Mouse (Mus musculus) liver, adult 2 months (tissue): ENCODE measurements around the gene Dync2h1.

Source experiments
- CTCF ChIP-seq: fragments of 200-500 bp; IDR thresholded peaks from 2 replicates; pipeline ENCODE4 v1.5.1; 2011; ENCODE audit warnings: low read depth, low read length, control low read depth
- POLR2A ChIP-seq: fragments of 200-500 bp; IDR thresholded peaks from 2 replicates; pipeline ENCODE4 v1.6.1; 2011; ENCODE audit warnings: low read length, control low read depth; ENCODE audit not compliant: insufficient read depth; ENCODE audit errors: extremely low read depth

DNA sequence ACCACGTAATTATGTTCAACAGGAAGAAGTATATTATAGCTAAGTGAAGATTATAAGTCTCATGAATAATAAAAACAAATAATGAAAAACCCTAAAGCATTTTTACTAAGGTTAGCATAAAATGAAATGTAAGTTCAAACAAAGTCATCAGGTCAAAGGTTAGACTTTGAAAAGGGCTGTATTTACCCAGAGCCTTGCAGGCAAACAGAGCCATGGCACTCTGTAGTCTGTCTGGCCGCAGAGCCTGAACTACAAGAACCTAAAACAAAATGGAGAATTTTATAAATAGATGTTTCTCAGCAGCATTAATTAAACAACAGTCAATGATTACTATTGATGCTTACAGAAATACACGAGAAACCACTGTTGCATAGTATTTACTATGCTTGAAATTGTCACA, 174.5 kb downstream of the Dync2h1 start:
- TF ChIP-seq POLR2A (no peak), CTCF (no peak)
